Mouse (Mus musculus) CD4-positive, CD25-positive, alpha-beta regulatory T cell, adult 4 months (primary cell): Measurements from ENCODE around the gene Ngef. TPM values are rescaled to one million over a fixed set of nuclear protein-coding genes. Genes with fewer than 3 reads are reported as not detected.
"Not testable (repeated sequence)": the region's sequence is repeated elsewhere in the genome, so short reads cannot be mapped to it uniquely, and the experiment has no call there.

ENCODE experiments used
- ATAC-seq: one replicate; pipeline ENCODE4 v1.8.0; 2017
- polyA plus RNA-seq, 2 experiments: library from polyadenylated mRNA; unstranded; fragments of 100-300 nt; shearing (Covaris generic); gene quantifications; one replicate each; pipeline ENCODE4 v1.2.1; 2017

The Ngef gene
- polyA plus RNA-seq, 2 experiments from 2014 or later = not detected

DNA sequence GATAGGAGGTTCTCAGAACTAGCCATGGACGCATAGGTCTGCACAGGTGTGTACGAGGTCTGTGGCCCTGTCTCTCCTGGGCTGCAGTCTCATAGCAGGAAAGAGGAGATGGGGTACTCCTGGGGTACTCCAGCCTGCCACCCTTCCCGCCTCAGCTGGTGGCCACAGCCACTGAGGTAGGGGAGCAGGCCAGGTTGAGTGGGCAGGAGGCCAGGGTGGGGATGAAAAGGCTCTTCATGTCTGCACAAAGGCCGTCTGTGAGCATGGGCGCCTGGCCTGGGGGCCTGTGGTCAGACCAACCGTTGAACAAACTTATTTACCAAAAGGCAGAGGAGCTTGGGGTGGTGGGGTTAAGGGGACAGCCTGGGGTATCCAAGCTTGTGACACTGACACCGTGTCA lies 101.8 kb downstream of the Ngef start:
- ATAC-seq = no peak

DNA sequence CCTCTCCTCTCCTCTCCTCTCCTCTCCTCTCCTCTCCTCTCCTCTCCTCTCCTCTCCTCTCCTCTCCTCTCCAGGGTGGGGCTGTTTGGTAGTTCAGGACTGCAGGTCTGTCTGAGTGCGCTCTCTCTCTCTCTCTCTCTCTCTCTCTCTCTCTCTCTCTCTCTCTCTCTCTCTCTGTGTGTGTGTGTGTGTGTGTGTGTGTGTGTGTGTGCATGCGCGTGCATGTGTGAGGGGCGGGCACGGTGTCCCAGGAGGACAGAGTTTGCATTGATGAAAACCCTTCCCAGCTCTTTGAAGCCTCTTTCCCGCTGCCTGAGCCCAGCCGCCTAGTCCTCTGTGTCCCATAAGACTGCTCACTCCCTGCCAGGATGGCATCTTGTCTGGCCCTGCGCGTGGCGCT lies 103.7 kb downstream of the Ngef start, which contains the start of gene Snorc:
Snorc (plus strand) TSS at position 301 of the 400 bp plus-strand sequence.
- ATAC-seq = not testable (repeated sequence)

DNA sequence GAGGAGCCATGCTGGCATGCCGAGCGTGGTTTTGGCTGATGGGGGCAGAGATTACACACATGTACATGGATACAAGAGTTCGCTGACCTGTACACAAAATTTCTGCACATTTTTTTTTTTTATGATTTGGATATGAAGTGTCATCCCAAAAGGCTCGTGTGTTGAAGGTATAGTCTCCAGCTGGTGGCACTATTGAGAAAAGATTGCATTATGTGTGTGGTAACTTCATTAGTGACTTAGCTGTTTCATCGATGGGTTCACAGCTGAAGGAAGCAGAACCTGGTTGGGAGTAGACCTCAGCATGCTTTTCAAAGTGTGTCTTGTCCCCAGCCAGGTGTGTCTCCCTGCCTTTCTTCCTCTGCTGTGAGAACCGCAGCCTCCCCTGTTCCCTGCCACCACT lies 105.3 kb downstream of the Ngef start:
- no peak for ATAC-seq

DNA sequence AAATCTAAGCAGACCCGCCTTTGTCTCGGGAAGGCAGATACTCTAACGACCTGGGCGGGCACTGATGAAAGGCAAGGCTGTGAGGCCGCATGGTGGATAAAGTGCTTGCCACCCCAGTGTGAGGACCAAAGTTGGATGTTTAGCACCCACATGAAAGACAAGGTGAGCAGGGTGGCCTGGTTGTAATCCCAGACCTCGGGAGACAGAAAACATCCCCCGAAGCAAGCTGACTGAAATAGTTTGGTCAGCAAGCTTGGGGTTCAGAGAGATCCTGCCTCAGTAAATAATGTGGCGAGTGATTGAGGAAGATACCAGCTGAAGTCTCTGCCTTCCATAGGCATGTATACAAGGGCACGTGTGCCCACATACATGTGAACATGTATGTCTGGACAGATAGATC lies 106.2 kb downstream of the Ngef start:
- ATAC-seq = no peak

DNA sequence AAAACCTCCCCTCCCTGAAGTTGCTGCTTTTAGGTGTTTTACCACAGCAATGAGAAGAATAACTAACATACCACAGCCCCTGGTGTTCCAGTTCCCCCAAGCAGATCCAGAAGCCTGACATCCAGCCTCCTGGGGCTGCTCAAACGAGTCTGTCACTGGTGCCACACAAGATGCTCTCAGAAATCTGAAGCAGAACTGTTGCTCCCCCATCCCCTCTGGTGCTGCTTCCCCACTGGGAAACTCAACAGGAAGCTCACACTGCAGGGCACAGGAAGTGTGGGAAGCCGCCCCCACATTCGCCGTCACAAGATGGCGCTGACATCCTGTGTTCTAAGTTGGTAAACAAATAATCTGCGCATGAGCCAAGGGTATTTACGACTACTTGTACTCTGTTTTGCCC lies 113.8 kb downstream of the Ngef start:
- not testable (repeated sequence) for ATAC-seq

DNA sequence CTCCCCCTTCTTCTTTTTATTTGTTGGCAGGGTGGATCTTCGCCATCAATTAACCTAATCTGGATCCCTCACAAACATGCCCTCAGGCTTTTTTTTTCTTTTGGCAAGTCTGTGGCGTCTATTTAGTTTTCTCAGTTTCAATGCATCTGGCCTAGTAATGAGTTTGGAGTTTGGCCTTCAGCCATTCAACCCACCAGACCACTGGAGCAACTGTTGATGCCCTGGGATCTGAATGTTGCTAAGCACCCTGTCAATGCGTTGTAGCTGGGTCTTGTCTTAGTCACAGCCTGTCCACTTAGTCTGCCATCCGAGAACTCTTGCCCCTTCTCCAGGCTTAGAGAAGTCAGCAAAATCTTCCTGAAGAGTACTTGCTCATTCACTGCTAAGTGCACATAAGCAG lies 115.6 kb downstream of the Ngef start:
- ATAC-seq = no peak

DNA sequence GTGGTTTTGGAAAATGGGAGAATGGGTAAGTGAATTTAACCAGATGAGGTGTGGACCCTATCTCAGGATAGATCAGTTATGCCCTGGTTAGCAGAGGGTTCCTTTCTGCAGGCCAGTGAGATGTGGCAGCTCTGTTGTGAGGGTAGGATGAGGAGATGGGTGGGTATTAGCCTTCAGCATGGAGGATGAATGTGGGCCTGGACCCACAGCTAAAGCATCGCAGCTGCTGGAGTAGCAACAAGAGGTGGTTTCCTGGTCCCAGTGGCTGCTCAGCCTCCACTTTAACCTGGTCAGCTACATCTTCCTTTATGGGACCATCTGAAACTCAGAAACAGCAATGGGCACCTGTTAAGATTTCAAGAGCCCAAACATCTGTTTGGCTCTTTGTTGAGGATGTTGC lies 117.2 kb downstream of the Ngef start:
- no peak for ATAC-seq

DNA sequence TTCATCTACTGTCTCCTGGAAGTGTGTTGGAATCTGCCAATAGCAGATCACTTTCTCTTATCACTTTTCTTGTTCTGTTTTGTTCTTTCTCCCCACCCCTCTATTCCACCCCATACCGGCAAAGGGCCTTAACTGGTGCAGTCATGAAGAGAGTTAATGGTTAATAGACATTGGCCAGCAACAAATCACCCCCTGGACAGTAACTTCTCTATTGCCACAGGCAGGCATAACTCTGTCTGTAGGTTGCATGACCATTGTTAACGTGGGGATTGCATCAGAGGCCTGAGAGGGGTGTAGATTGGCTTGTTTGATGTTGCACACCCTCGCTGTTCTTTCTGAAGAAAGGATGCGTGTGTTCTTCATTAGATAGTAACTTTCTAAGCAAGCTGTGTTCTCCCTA lies 124.2 kb downstream of the Ngef start:
- ATAC-seq = no peak

DNA sequence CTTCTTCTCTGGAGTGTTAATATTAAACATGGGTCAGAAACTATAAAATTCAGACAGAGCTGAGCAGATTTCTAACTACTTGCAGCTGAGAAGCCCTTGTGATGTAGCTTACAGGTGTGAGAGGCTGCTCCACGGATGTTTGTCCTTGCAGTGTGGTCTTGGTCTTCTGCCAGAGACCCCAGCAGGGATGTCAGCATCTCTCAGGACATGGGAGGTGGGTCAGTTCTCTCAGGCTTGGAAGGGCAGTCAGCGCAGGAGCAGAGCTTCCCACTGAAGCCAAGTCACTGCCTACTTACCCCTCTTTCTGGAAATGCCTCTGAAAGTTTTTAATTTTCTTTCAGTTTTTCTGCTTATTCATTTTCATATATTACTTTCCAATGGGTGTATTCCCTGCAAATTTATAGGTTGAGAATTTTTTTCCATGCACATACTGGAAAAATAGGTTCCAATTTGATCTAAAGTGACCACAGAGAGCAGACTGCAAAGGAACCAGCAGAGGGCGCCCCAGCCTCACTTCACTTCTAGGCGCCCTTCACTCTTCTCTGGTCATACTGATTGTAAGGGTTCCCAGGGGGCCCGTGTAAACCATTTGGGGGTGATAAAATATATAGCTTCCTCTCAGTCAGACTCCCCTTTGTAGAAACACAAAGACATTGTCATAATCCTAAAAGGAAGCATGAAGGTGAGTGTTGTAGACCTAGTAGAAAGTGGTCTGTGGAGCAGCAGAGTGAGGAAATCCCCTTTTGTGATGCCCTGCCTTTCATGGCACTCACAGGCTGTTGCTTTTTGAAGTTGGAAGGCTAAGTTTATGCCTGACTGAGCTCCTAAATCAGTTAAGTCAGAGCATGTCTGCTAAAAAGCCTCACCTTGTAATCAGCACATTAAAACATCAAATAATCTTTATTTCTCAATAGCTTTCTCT lies 126.2 kb downstream of the Ngef start:
- peak; percentile 75 for ATAC-seq

DNA sequence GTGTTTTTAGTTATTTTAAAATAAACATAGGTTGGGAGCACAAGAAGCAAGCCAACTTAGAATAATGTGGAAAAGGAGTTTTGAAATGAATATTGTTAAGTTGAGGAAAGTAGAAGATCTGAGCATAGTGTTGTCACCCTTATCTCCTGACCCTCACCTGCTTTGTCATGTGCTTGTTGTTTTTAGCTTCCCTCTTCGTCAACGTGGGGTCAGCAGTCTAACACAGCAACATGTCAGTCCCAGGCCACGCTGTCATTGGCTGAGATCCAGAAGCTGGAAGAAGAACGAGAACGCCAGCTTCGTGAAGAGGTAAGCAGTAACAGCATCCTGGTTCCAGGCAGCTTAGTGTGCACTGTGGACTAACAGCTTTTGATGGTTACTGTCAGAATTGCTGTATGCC lies 137.1 kb downstream of the Ngef start:
- no peak for ATAC-seq

DNA sequence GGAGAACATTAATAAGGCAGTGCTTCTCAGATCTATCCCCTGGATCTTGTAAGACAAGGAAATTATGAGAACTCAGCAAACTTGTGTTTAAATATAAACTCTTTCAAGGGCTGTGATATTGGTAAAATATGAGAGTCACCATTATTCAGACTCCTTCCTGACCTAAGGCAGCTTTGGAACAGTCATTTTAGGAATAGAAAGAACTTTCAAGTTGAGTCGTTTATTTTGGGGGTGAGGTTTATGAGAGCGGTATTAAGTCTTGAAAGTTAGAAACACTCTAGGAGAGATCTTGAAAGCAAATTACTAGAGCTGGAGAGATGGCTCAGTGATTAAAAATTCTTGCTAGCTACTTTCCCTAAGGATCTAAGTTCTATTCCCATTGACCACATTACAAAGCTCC lies 138.5 kb downstream of the Ngef start:
- ATAC-seq = no peak

Other genes with a start within 250 kb of the Ngef start
- 10 to 100 TPM; 62.2 to 62.8 TPM for gene Gigyf2, start 246.9 kb downstream of the Ngef start, polyA plus RNA-seq
- 1 to 10 TPM in 1 of 2 experiments, under 1 TPM in 1; 0.65 to 1.0 TPM for gene Kcnj13, start 179.1 kb downstream of the Ngef start, polyA plus RNA-seq
- gene Snorc, start 103.6 kb downstream of the Ngef start, polyA plus RNA-seq = not detected
- gene Neu2, start 64.0 kb downstream of the Ngef start, polyA plus RNA-seq = not detected
- 100 to 1,000 TPM; 145 to 167 TPM for gene Inpp5d, start 46.4 kb upstream of the Ngef start, polyA plus RNA-seq
- gene Atg16l1, start 182.0 kb upstream of the Ngef start, polyA plus RNA-seq = 10 to 100 TPM; 20.4 to 21.8 TPM
- 1 to 10 TPM; 6.2 to 6.4 TPM for gene Sag, start 229.8 kb upstream of the Ngef start, polyA plus RNA-seq